Mouse (Mus musculus): ENCODE results near the gene Plxna1. TPM values are rescaled to one million over a fixed set of nuclear protein-coding genes. Genes with fewer than 3 reads are reported as not detected.

Gene Plxna1
- polyA plus RNA-seq, 2 experiments: 1.7 to 2.6 TPM

DNA sequence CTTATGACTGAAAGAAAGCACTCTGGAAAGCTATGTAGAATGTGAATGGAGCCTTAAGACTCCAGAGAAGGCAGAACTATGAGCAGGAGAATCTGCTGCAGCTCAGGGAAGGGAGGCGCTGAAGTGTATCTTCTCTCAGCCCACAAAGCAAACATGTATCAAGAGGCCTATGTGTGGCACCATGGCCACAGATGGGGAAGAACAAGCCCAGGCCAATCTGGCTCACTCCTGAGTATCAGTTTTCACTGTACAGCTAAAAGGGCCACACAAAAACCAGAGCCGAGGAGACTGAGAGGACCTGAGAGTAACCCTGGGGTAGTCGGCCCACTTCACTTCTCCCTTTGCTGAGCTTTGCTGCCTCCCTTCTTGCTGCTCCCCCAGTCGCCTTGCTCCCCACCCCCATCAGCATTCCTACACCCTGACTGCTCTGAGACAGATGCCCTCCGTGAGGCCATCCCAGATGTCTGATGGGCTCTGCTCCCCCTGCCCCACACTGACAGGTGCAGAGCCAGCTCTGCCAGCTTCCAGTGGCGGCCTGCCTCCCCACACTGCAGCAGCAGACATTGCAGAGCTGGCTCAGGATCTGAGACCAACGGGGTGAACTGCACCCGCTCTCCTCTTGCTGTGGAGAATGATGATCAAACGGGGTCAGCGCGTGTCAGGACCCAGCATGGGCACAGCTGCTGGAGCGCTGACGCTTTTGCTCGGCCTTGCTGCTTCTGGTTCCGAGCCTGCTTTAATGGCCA lies 34.5 kb downstream of the Plxna1 start:
- ATAC-seq (ENCODE audit: insufficient read depth): no peak
- Histone ChIP-seq H3K27ac (no peak overlapping the region), H3K9ac (replicated peaks) (no peak overlapping the region), H3K9me3 (ENCODE audit: control insufficient read depth, low read length) (no peaks in the 10 kb centered on the region), H3K4me2 (ENCODE audit: low read depth) (no peak overlapping the region), H3K4me1 (replicated peaks; ENCODE audit: control insufficient read depth in 2 of 2, insufficient read depth in 2 of 2, low read length in 1 of 2) (no peaks in the 10 kb centered on the region), H3K27me3 (ENCODE audit: control insufficient read depth, insufficient read depth, low read length) (no peaks in the 10 kb centered on the region), H3K36me3 (replicated peaks; ENCODE audit: control insufficient read depth, insufficient read depth, low read depth) (no peaks in the 10 kb centered on the region), H3K4me3 (ENCODE audit: insufficient read depth in 1 of 2, low read depth in 2 of 2, low read length in 2 of 2) (no peak overlapping the region)
- 75% methylated on average over 15 of the region's 15 CpGs for WGBS (ENCODE audit: insufficient replicate concordance)
- DNase-seq (ENCODE audit: low read depth in 3 of 3, low spot score in 3 of 3): no peak
- TF ChIP-seq CTCF (IDR thresholded peaks at IDR 0.05; ENCODE audit: low read depth) (no peak), EP300 (IDR thresholded peaks at IDR 0.05; ENCODE audit: low read depth) (no peak)

DNA sequence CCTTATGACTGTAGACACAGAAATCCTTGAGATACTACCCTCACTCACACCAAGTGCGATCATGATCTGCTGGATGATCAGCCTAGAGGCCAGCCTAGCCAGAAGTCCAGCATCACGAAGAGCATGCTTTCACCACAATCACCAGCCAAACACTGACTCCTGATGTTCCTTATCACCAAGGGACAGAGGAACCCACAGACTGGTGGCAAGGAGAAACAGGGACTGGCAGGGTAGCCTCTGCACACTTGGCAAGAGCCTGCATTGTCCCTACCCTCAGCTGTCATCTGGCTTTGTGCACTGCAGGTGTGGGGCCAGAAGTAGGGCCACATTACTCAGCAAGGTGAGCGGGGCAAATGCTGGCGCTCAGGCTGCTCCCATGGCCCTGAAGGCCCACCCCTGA lies 37.6 kb downstream of the Plxna1 start:
- Histone ChIP-seq H3K36me3 (replicated peaks; ENCODE audit: control insufficient read depth, insufficient read depth, low read depth) (no peaks in the 10 kb centered on the region), H3K4me2 (ENCODE audit: low read depth) (no peak overlapping the region), H3K4me3 (ENCODE audit: insufficient read depth in 1 of 2, low read depth in 2 of 2, low read length in 2 of 2) (no peak overlapping the region), H3K4me1 (replicated peaks; ENCODE audit: control insufficient read depth in 2 of 2, insufficient read depth in 2 of 2, low read length in 1 of 2) (no peaks in the 10 kb centered on the region), H3K27ac (no peak overlapping the region), H3K9me3 (ENCODE audit: control insufficient read depth, low read length) (no peaks in the 10 kb centered on the region), H3K27me3 (ENCODE audit: control insufficient read depth, insufficient read depth, low read length) (no peaks in the 10 kb centered on the region), H3K9ac (replicated peaks) (no peak overlapping the region)
- peak; percentile 62; the same call in 1 of the 2 replicates for ATAC-seq (ENCODE audit: insufficient read depth)
- 0 out of 2 replicates have a peak, but pooled peaks have one; percentile 21 for TF ChIP-seq EP300 (IDR thresholded peaks at IDR 0.05; ENCODE audit: low read depth)
- no peak for TF ChIP-seq CTCF (IDR thresholded peaks at IDR 0.05; ENCODE audit: low read depth)
- DNase-seq (ENCODE audit: low read depth in 3 of 3, low spot score in 3 of 3): peak in 1 of 3 experiments; percentile 12
- WGBS (ENCODE audit: insufficient replicate concordance): 30% methylated on average over 4 of the region's 4 CpGs

DNA sequence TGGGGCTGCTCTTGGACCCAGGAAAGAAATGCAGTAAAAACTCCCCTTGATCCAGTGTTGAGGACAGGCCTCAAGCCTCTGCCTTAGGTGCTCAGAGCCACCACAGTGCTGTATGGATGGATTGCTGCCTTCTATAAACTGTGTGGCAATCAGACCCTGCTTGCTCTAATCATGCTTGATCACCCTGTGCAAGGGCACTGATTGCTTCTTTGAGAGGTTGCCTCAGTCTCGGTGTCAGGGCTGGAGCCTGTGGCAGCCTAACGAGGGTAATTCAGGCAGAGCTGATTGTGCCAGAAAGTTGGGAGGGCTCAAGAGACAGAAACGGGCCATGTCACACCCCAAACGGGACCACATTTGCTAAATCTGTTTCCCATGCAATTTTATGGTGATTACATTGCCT lies 47.2 kb downstream of the Plxna1 start:
- no peak overlapping the region for H3K4me2 ChIP-seq (ENCODE audit: low read depth)
- DNase-seq (ENCODE audit: low read depth in 3 of 3, low spot score in 3 of 3) (no peak), ATAC-seq (ENCODE audit: insufficient read depth) (no peak)
- no peak overlapping the region for H3K4me3 ChIP-seq (ENCODE audit: insufficient read depth in 1 of 2, low read depth in 2 of 2, low read length in 2 of 2)
- H3K27ac ChIP-seq: no peak overlapping the region
- H3K9me3 ChIP-seq (ENCODE audit: control insufficient read depth, low read length): no peaks in the 10 kb centered on the region
- TF ChIP-seq CTCF (IDR thresholded peaks at IDR 0.05; ENCODE audit: low read depth) (no peak), EP300 (IDR thresholded peaks at IDR 0.05; ENCODE audit: low read depth) (no peak)
- WGBS (ENCODE audit: insufficient replicate concordance): 49% methylated on average over 4 of the region's 4 CpGs
- no peaks in the 10 kb centered on the region for H3K4me1 ChIP-seq (replicated peaks; ENCODE audit: control insufficient read depth in 2 of 2, insufficient read depth in 2 of 2, low read length in 1 of 2)
- H3K9ac ChIP-seq (replicated peaks): no peak overlapping the region
- no peaks in the 10 kb centered on the region for H3K27me3 ChIP-seq (ENCODE audit: control insufficient read depth, insufficient read depth, low read length)
- H3K36me3 ChIP-seq (replicated peaks; ENCODE audit: control insufficient read depth, insufficient read depth, low read depth): no peaks in the 10 kb centered on the region

DNA sequence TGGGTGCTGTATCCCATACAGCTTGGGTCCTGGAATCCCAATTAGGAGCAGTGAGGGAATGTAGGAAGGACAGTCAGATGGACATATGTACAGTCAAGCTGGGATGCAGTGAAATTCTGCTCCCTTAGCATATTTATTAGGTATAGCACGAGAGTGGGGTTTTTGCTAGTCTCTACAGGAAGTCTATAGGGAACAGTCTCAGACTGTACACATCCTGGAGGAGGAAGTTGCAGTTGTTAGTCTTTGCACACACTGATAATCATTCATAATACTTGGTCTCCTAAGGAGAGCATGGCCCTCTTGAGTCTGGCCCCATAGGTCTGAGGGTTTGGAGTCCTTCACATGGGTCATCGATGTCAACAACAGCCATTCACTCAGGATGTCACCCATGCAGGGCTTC lies 50.9 kb downstream of the Plxna1 start:
- Histone ChIP-seq H3K4me2 (ENCODE audit: low read depth) (no peak overlapping the region), H3K4me1 (replicated peaks; ENCODE audit: control insufficient read depth in 2 of 2, insufficient read depth in 2 of 2, low read length in 1 of 2) (no peaks in the 10 kb centered on the region), H3K36me3 (replicated peaks; ENCODE audit: control insufficient read depth, insufficient read depth, low read depth) (no peaks in the 10 kb centered on the region), H3K27me3 (ENCODE audit: control insufficient read depth, insufficient read depth, low read length) (no peaks in the 10 kb centered on the region), H3K27ac (no peak overlapping the region), H3K9ac (replicated peaks) (no peak overlapping the region), H3K9me3 (ENCODE audit: control insufficient read depth, low read length) (no peaks in the 10 kb centered on the region), H3K4me3 (ENCODE audit: insufficient read depth in 1 of 2, low read depth in 2 of 2, low read length in 2 of 2) (no peak overlapping the region)
- 39% methylated on average over 2 of the region's 2 CpGs for WGBS (ENCODE audit: insufficient replicate concordance)
- TF ChIP-seq EP300 (IDR thresholded peaks at IDR 0.05; ENCODE audit: low read depth): no peak
- TF ChIP-seq CTCF (IDR thresholded peaks at IDR 0.05; ENCODE audit: low read depth): no peak
- DNase-seq (ENCODE audit: low read depth in 3 of 3, low spot score in 3 of 3) (no peak), ATAC-seq (ENCODE audit: insufficient read depth) (no peak)

DNA sequence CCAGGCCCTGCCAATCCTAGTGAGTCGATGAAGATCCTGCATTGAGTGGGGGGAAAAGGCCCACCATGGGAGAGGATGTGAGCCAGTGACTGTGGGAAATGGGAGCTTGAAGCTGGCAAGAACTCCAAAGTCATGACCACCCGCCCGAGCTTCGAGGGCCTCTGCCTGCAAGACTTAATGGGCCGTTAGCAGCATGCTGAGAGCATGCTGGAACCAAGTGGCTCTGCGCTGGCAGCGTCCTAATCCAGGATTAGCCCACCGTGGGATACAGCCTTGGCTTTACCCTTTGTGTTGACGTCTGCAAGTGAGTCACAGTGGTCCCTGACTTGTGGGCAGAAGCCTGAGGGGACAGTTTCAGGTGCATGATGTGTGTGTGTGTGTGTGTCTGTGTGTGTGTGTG lies 52.2 kb downstream of the Plxna1 start:
- Histone ChIP-seq H3K4me3 (ENCODE audit: insufficient read depth in 1 of 2, low read depth in 2 of 2, low read length in 2 of 2) (no peak overlapping the region), H3K36me3 (replicated peaks; ENCODE audit: control insufficient read depth, insufficient read depth, low read depth) (no peaks in the 10 kb centered on the region), H3K4me1 (replicated peaks; ENCODE audit: control insufficient read depth in 2 of 2, insufficient read depth in 2 of 2, low read length in 1 of 2) (no peaks in the 10 kb centered on the region), H3K27ac (no peak overlapping the region), H3K4me2 (ENCODE audit: low read depth) (no peak overlapping the region), H3K9ac (replicated peaks) (no peak overlapping the region), H3K27me3 (ENCODE audit: control insufficient read depth, insufficient read depth, low read length) (no peaks in the 10 kb centered on the region), H3K9me3 (ENCODE audit: control insufficient read depth, low read length) (no peaks in the 10 kb centered on the region)
- TF ChIP-seq EP300 (IDR thresholded peaks at IDR 0.05; ENCODE audit: low read depth) (no peak), CTCF (IDR thresholded peaks at IDR 0.05; ENCODE audit: low read depth) (no peak)
- 46% methylated on average over 9 of the region's 9 CpGs for WGBS (ENCODE audit: insufficient replicate concordance)
- DNase-seq (ENCODE audit: low read depth in 3 of 3, low spot score in 3 of 3): no peak
- no peak for ATAC-seq (ENCODE audit: insufficient read depth)
